Comparison of ENCODE assay signal across 17 mouse cellular contexts in the genomic region with DNA sequence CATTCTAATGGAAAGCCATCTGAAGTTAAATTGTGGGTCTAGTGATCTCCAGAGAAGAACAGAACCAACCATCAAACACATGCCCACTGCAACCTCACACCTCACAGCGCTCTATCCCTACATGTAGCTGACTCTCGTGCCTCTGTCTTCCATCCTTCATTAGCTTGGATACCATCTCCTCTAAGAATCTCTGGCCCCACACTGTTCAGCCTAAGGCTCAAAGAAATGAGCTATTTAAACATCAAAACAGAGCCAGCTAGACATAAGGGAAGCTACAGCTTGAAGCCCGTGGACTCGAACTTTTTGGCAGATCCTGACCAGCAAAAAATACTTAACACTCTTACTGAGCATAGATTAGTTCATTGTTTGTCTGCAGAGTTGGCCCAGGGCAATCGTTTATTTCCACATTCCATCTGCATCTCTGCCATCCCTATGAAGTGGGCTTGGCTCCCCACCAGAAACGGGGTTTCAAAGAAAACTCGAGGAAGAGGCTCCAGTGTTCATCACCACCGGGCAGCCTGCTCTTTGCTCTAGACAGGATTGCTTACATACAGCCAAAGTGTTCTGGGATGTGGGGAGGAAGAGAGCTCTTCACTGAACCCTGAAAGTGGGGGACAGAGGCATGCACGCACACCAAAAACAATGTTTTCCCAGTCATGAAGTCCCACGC.
DNase-seq lines count a peak whose midpoint lies in the region; ATAC-seq lines count a peak whose summit lies in the region.
"Had no signal": no experiment of that assay in that cellular context is flagged by ENCODE, and none has a peak within 500 bp of the region (broad histone marks: within the 10 kb centered on the region; RNA-seq: fewer than 3 reads in every experiment).

No protein-coding gene starts in this region.

- no peak overlapping the region for H3K4me3 ChIP-seq in forebrain, embryonic 14.5 days (ENCODE audit: low read depth, low read length)
- H3K4me3 ChIP-seq in forebrain, embryonic 10.5 days: no peak overlapping the region
- H3K4me3 ChIP-seq: left cerebral cortex, adult 2 months; midbrain, embryonic 10.5 days; myocyte had no signal

- peak; percentile 45 for DNase-seq in forebrain, embryonic 14.5 days (ENCODE audit: low spot score)
- DNase-seq in forebrain, embryonic 10.5 days (ENCODE audit: extremely low spot score, low spot score): no peak
- peak; percentile 27 to 45 for DNase-seq in left cerebral cortex, postnatal 10 days (ENCODE audit: extremely low spot score in 1 of 2, low spot score in 2 of 2)
- no peak for DNase-seq in left cerebral cortex, adult 18-20 months (ENCODE audit: low spot score in 2 of 2)
- DNase-seq in right cerebral cortex, postnatal 4 days: peak; percentile 72
- DNase-seq in right cerebral cortex, postnatal 25 days: no peak
- DNase-seq in adipocyte (ENCODE audit: low spot score): no peak
- DNase-seq: B cell, adult 2 months; cerebellum, adult 11-12 months; kidney, adult 8-10 months; kidney, postnatal 4 days; thymus, postnatal 36 days had no signal

- intact Hi-C loops in left cerebral cortex, postnatal 10 days (cut with DNase I): no loop called here

- H3K4me2 ChIP-seq in forebrain, embryonic 14.5 days (ENCODE audit: low read length): no peak overlapping the region
- H3K4me2 ChIP-seq: heart, embryonic 11.5 days had no signal

- no peaks in the 10 kb centered on the region for H3K27me3 ChIP-seq in forebrain, embryonic 14.5 days (replicated peaks; ENCODE audit: control insufficient read depth, insufficient read depth, low read length)
- no peaks in the 10 kb centered on the region for H3K27me3 ChIP-seq in forebrain, embryonic 10.5 days (ENCODE audit: poor library complexity, severe bottlenecking)

- H3K36me3 ChIP-seq in forebrain, embryonic 14.5 days (ENCODE audit: control insufficient read depth, insufficient read depth, low read length): no peaks in the 10 kb centered on the region
- no peaks in the 10 kb centered on the region for H3K36me3 ChIP-seq in forebrain, embryonic 10.5 days (replicated peaks)
- H3K36me3 ChIP-seq: midbrain, embryonic 10.5 days had no signal

- H3K27ac ChIP-seq in forebrain, embryonic 14.5 days (ENCODE audit: low read depth, low read length): no peak overlapping the region
- H3K27ac ChIP-seq in forebrain, embryonic 10.5 days: no peak overlapping the region
- H3K27ac ChIP-seq: left cerebral cortex, adult 2 months; midbrain, embryonic 10.5 days had no signal

- no peak overlapping the region for H3K9ac ChIP-seq in forebrain, embryonic 14.5 days (ENCODE audit: low read length)

- no peaks in the 10 kb centered on the region for H3K9me3 ChIP-seq in forebrain, embryonic 14.5 days (replicated peaks; ENCODE audit: control insufficient read depth, low read length)
- H3K9me3 ChIP-seq in forebrain, embryonic 10.5 days: no peaks in the 10 kb centered on the region
- H3K9me3 ChIP-seq: midbrain, embryonic 10.5 days had no signal

- peak; percentile 34; the same call in 1 of the 2 replicates for ATAC-seq in forebrain, embryonic 14.5 days
- ATAC-seq: hindbrain, embryonic 16.5 days had no signal

- no peaks in the 10 kb centered on the region; the same call in 1 of the 2 replicates for H3K4me1 ChIP-seq in forebrain, embryonic 14.5 days (ENCODE audit: control insufficient read depth, insufficient read depth, low read length)
- peaks cover 3% of the 10 kb centered on the region; the same call in 1 of the 2 replicates for H3K4me1 ChIP-seq in forebrain, embryonic 10.5 days
- H3K4me1 ChIP-seq: midbrain, embryonic 10.5 days had no signal

- WGBS in forebrain, embryonic 14.5 days: 56% methylated on average over 10 of the region's 10 CpGs
- WGBS in forebrain, embryonic 10.5 days: 87% methylated on average over 10 of the region's 10 CpGs

Comparison
In these comparisons a context has a peak if more than half of its experiments do, and no peak if none do; other contexts are left out.
1. DNase-seq: peak in forebrain, embryonic 14.5 days (single experiment), left cerebral cortex, postnatal 10 days (2 of 2) and right cerebral cortex, postnatal 4 days (single experiment); none in forebrain, embryonic 10.5 days (single experiment), left cerebral cortex, adult 18-20 months (0 of 2), right cerebral cortex, postnatal 25 days (single experiment) and adipocyte (single experiment).